Mouse (Mus musculus) midbrain, embryonic 16.5 days (tissue): ENCODE measurements around the gene Foxp1. TPM values are rescaled to one million over a fixed set of nuclear protein-coding genes. Genes with fewer than 3 reads are reported as not detected.

Experiments used
- ATAC-seq: fragments of 200-750 bp; cut with Nextera tagmentation; 2 replicates; pipeline ENCODE4 v1.8.0; 2017; ENCODE audit warnings: moderate TSS enrichment
- H3K27ac ChIP-seq: fragments of 300-500 bp; sonication (generic); 2 replicates; pipeline ENCODE4 v1.5.1; 2014; ENCODE audit warnings: mild to moderate bottlenecking, low read length, mixed read lengths
- H3K27me3 ChIP-seq: fragments of 300-500 bp; sonication (generic); 2 replicates; pipeline ENCODE4 v1.6.1; 2014; ENCODE audit warnings: low read depth, low read length, mixed read lengths; ENCODE audit not compliant: control insufficient read depth, insufficient read depth
- H3K36me3 ChIP-seq: fragments of 300-500 bp; sonication (generic); 2 replicates; pipeline ENCODE4 v1.6.1; 2014; ENCODE audit warnings: mild to moderate bottlenecking, low read length, moderate library complexity, mixed read lengths; ENCODE audit not compliant: control insufficient read depth, insufficient read depth
- H3K4me1 ChIP-seq: fragments of 300-500 bp; sonication (generic); 2 replicates; pipeline ENCODE4 v1.6.1; 2014; ENCODE audit warnings: mild to moderate bottlenecking, low read length, mixed read lengths; ENCODE audit not compliant: control insufficient read depth, insufficient read depth
- H3K4me2 ChIP-seq: fragments of 300-500 bp; sonication (generic); 2 replicates; pipeline ENCODE4 v1.6.1; 2014; ENCODE audit warnings: mild to moderate bottlenecking, low read length, mixed read lengths
- H3K4me3 ChIP-seq: fragments of 300-500 bp; sonication (generic); 2 replicates; pipeline ENCODE4 v1.5.1; 2014; ENCODE audit warnings: low read depth, mild to moderate bottlenecking, low read length, moderate library complexity, mixed read lengths
- H3K9ac ChIP-seq: fragments of 300-500 bp; sonication (generic); 2 replicates; pipeline ENCODE4 v1.6.1; 2014; ENCODE audit warnings: low read depth, low read length, mixed read lengths
- H3K9me3 ChIP-seq: fragments of 300-500 bp; sonication (generic); replicated peaks from 2 replicates; pipeline ENCODE4 v1.6.1; 2014; ENCODE audit warnings: mild to moderate bottlenecking, low read length, mixed read lengths; ENCODE audit not compliant: control insufficient read depth, poor library complexity, severe bottlenecking
- WGBS: fragments of 180-500 bp; shearing (Covaris S2); extraction: QIAGEN DNeasy Blood & Tissue Kit; methylation state at CpG from one replicate; pipeline ENCODE4 v1.1.7; 2014; 5-methylcytosine and 5-hydroxymethylcytosine counted together
- microRNA-seq: library from miRNA; unstranded; fragments of <30 nt; microRNA quantifications from one replicate; pipeline ENCODE4, GENCODE M21; 2017
- polyA plus RNA-seq: library from polyadenylated mRNA; unstranded; fragments of >200 nt; fragmentation: Nextera tagmentation; extraction: Ambion mirVana; gene quantifications from 2 replicates; pipeline ENCODE4 v1.2.1, GENCODE M21; 2015

Foxp1 gene
- polyA plus RNA-seq, 1 experiment from 2014 or later, result 79.8 TPM

DNA sequence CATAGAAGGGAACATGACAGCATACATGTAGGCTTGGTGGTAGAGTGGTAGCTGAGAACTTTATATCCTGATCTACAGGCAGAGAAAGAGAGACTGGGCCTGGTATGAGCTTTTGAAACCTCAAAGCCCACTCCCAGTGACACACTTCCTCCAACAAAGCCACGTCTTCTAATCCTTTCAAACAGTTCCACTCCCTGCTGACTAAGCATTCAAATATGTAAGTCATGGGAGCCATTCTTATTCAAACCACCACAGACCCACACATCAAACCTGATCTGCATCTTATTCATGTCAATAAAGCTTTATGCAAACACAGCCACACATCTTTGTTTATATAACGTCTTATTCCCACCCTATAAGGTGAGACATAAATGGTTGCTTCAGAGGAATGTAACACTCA is 646.1 kb downstream of the Foxp1 start:
- Histone ChIP-seq H3K36me3 (no peaks in the 10 kb centered on the region), H3K9me3 (no peaks in the 10 kb centered on the region), H3K27me3 (no peaks in the 10 kb centered on the region), H3K4me3 (no peak overlapping the region), H3K27ac (no peak overlapping the region), H3K9ac (no peak overlapping the region), H3K4me2 (no peak overlapping the region), H3K4me1 (no peaks in the 10 kb centered on the region)
- no peak for ATAC-seq
- 36% methylated on average over 2 of the region's 2 CpGs for WGBS

Small RNA genes lying within 50 kb of the gene (microRNA-seq; reads per million reads assigned to microRNA genes)
- gene Gm22328, result not detected
- not detected for gene Gm49348

Other genes starting within 250 kb of the Foxp1 start
- gene Eif4e3, start 144.1 kb upstream of the Foxp1 start, polyA plus RNA-seq, result 7.4 and 8.7 TPM in 2 replicates
- 2.4 and 3.1 TPM in 2 replicates for gene Gm20696, start 144.1 kb upstream of the Foxp1 start, polyA plus RNA-seq
- gene Gpr27, start 170.0 kb upstream of the Foxp1 start, polyA plus RNA-seq, result 20.6 and 20.8 TPM in 2 replicates
- gene Prok2, start 203.7 kb upstream of the Foxp1 start, polyA plus RNA-seq, result 0.74 and 1.3 TPM in 2 replicates